Mouse (Mus musculus): Measurements from ENCODE around the gene Mad1l1. TPM values are rescaled to one million over a fixed set of nuclear protein-coding genes. Genes with fewer than 3 reads are reported as not detected.
A peak's percentile ranks its signal among the peaks of the same experiment; 100 is the strongest.
"Not testable (repeated sequence)": the region's sequence is repeated elsewhere in the genome, so short reads cannot be mapped to it uniquely, and the experiment has no call there.

The Mad1l1 gene
- polyA plus RNA-seq (2015; fragmentation: Nextera tagmentation; extraction: Ambion mirVana) = 24.8 and 25.9 TPM in 2 replicates

DNA sequence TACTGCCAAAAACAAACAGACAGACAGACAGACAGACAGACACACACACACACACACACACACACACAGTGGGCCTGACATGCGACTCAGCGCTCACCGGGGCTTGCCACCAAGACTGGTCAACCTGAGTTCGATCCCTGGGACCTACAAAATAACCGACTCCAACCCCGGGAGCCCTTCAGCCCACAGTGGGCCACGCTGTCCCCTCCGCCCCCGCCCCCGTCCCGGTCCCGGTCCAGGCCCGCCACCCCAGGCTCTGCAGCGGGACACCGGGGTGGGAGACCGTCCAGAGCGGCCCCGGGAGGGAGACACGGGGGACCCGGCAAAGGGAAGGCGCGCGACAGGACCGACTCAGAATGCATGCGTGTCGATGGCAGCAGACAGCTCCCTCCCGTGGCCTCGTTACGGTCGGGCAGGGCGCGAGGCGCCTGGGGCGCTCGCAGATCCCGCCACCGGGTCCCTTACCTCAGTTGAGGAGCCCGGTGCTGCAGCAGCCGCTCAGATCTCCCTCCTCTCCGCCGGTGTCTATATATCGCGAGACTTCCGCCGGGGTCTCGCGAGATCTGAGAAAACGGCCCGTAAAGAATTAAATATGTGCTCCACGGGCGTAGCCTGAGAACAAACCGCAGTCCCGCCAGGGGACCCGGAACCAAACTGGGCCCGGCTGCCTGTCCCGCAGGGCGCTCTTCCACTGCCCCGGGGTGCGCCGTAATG is at the start of gene Mad1l1, which contains the start of gene Nudt1:
Gene Mad1l1, minus strand, starts transcription at position 511 of the 714 bp plus-strand sequence.
Gene Nudt1, plus strand, starts transcription at position 615 of the 714 bp plus-strand sequence.
- DNase-seq (peak; percentile 92), ATAC-seq (ENCODE audit: low read depth) (peak; percentile 91)
- Histone ChIP-seq H3K9ac (peak within 1 kb of the TSS; percentile 98), H3K27ac (peak within 1 kb of the TSS; percentile 87), H3K4me1 (replicated peaks) (peaks cover 66% of the 10 kb centered on the region), H3K27me3 (no peaks in the 10 kb centered on the region), H3K9me3 (replicated peaks) (no peaks in the 10 kb centered on the region), H3K4me3 (replicated peaks) (peak within 1 kb of the TSS; percentile 84), H3K4me2 (peak within 1 kb of the TSS; percentile 85), H3K36me3 (peaks cover 4% of the 10 kb centered on the region; the same call in 1 of the 2 replicates)
- under 1% methylated on average over 60 of the region's 60 CpGs for WGBS (ENCODE audit: insufficient replicate concordance)

DNA sequence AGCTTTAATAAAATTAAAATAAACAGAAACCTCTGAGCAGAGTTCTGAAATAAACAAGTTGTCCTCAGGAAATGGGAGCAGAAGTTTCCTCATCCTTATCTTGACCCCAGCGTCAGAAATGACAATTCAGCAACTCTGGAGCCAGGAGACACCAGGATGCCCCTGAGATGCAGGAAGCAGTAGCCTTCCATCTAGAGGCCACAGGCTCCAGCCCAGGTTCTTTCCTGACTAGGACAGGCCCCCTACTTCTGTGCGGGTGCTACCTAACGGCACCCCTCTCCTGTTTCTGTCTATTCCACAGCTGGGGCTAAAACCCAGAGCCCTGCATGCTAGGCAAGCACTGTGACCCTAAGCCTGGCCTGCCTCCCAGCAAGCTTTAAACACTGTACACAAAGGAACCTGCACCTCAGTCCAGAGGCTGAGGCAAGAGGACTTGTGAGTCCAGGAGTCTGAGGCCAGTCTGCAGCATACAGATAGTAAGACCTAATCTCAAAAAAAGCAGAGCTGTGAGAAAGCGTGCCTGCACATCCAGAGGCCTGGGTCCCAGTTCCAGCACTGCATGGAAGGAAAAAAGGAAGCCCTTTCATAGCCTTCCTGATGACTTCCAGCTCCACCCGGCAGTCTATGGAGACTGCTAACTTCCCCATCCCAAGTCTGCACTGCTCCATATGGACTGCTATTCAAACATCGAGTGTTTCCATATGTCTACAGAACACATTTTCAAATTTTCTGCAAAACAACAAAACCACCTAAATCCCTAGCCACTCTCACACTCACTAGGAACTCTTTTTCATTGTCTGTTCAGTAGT is 49.3 kb upstream of the Mad1l1 start:
- peak; percentile 48 for ATAC-seq (ENCODE audit: low read depth)

DNA sequence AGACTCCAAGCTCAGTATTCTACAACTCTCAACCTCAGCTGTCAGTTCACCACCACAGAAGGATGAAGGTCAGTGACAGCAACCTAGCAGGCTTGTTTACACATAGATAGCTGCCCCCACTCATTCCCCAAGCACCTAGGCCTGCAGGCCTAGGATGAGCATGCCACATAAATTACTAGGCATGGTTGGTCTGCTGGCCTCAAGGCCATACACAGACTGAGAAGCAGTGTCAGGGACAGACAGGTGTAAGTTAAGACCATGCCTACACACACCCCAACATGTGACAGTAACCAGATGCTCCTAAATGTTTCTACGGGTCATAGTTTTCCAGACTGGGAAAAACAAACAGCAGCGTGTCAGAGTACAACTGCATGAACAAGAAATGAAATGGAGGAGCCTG is 48.1 kb upstream of the Mad1l1 start:
- H3K27me3 ChIP-seq = no peaks in the 10 kb centered on the region
- peak; percentile 15; the same call in 1 of the 2 replicates for ATAC-seq (ENCODE audit: low read depth)
- no peaks in the 10 kb centered on the region; the same call in 1 of the 2 replicates for H3K36me3 ChIP-seq
- H3K4me3 ChIP-seq (replicated peaks) = no peak overlapping the region
- H3K9ac ChIP-seq = no peak overlapping the region
- WGBS (ENCODE audit: insufficient replicate concordance) = 64% methylated on average over 2 of the region's 2 CpGs
- H3K9me3 ChIP-seq (replicated peaks) = no peaks in the 10 kb centered on the region
- peak overlapping the region; percentile 64 for H3K27ac ChIP-seq
- no peak overlapping the region for H3K4me2 ChIP-seq
- DNase-seq = no peak
- peaks cover 48% of the 10 kb centered on the region for H3K4me1 ChIP-seq (replicated peaks)

More for the DNA sequence above, 49.3 kb upstream of the Mad1l1 start:
- Histone ChIP-seq H3K4me1 (replicated peaks) (peaks cover 51% of the 10 kb centered on the region), H3K4me2 (no peak overlapping the region), H3K9me3 (replicated peaks) (no peaks in the 10 kb centered on the region), H3K4me3 (replicated peaks) (no peak overlapping the region), H3K36me3 (no peaks in the 10 kb centered on the region; the same call in 1 of the 2 replicates), H3K9ac (no peak overlapping the region), H3K27me3 (no peaks in the 10 kb centered on the region), H3K27ac (peak overlapping the region; percentile 5)
- 36% methylated on average over 6 of the region's 6 CpGs for WGBS (ENCODE audit: insufficient replicate concordance)
- no peak for DNase-seq

DNA sequence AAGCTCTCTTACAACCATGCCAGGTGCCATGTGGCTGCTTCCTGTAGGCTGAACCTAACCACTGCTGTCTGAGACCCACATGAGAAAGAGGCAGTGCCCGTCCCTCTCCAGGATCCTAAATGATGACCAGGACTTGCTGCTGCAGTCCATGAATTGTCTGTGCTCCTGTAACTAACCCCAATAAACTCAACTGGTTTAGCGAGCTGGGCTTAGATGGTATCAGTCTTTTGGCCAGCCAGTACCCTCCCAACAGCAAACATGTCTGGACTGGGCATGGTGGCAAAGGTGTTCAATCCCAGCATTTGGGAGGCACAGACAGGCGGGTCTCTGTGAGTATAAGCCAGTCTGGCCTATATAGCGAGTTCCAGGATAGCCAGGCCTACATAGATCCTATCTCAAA is 47.6 kb upstream of the Mad1l1 start:
- WGBS (ENCODE audit: insufficient replicate concordance) = 67% methylated on average over 4 of the region's 4 CpGs
- H3K9ac ChIP-seq = no peak overlapping the region
- ATAC-seq (ENCODE audit: low read depth) = 0 out of 2 replicates have a peak, but pooled peaks have one; percentile 14
- H3K4me2 ChIP-seq = no peak overlapping the region
- no peaks in the 10 kb centered on the region; the same call in 1 of the 2 replicates for H3K36me3 ChIP-seq
- H3K4me3 ChIP-seq (replicated peaks) = no peak overlapping the region
- peak overlapping the region; percentile 64 for H3K27ac ChIP-seq
- no peaks in the 10 kb centered on the region for H3K27me3 ChIP-seq
- no peak for DNase-seq
- no peaks in the 10 kb centered on the region for H3K9me3 ChIP-seq (replicated peaks)
- H3K4me1 ChIP-seq (replicated peaks) = peaks cover 48% of the 10 kb centered on the region

DNA sequence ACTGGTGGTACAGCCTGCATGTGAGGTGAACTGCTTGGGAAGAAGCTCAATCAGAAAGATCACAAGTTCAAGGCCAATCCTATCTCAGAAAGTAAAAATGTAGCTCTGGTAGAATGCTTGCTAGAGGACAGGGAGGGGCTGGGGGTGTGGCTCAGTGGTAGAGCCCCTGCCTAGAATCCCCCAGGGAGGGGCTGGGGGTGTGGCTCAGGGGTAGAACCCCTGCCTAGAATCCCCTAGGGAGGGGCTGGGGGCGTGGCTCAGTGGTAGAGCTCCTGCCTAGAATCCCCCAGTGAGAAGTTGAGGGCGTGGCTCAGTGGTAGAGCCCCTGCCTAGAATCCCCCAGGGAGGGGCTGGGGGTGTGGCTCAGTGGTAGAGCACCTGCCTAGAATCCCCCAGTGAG is 46.8 kb upstream of the Mad1l1 start:
- not testable (repeated sequence) for H3K27ac ChIP-seq; ATAC-seq (ENCODE audit: low read depth); H3K27me3 ChIP-seq; H3K9ac ChIP-seq; H3K9me3 ChIP-seq (replicated peaks); DNase-seq; H3K4me3 ChIP-seq (replicated peaks); H3K36me3 ChIP-seq; H3K4me2 ChIP-seq
- peaks cover 42% of the 10 kb centered on the region for H3K4me1 ChIP-seq (replicated peaks)
- WGBS (ENCODE audit: insufficient replicate concordance) = 62% methylated on average over 2 of the region's 2 CpGs

DNA sequence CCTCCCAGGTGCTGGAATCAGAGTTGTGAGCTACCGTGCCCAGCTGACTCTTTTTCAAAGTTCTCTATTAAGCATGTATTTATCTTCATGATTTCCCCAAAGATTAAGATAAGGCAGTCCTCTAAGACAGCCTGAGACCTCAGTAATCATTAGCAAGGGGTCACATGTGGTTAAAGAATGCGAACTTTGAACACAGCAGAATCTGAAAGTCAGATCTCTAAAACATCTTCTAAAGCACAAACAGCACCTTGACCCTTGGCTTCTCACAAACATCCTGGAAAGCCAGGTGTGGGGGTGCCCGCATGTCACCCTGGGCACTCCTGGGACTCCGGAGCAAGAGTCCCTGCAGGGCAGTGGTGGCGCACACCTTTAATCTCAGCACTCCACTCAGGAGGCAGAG is 43.1 kb upstream of the Mad1l1 start:
- no peak overlapping the region for H3K27ac ChIP-seq

DNA sequence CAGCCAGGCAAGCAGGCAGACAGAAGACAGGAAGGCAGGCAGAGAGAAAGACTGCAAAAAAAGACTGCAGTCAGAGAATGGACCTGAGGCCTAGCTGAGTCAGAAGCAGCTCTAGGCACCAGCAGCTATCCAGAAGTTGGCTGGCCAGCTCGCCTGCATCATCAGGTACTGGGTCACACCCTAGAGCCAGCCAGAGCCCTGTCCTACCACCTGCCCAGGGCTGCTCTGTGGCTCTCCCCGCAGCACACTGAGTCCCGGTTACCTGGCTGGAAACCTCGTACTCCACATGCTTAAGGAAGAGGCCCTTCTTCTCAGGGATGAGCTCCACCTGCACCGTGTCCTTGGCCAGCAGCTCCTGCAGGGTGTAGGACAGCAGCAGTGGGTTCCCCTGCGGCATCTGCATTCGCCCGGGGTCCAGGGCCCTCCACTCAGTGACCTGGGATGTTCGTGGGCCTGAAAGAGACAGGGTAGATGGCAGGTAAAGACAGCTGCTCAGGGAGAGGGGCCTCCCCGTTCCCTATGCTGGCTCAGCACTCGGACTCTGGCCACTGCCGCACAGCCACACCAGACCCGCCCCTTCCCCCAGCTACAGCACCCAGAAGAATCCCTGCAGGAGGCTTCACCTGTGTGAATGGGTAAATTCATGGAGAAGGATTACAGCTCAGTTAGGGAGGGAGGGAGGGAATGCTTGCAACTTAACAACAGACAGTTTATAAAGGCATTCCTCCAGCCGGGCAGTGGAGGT is 38.8 kb upstream of the Mad1l1 start:
- Histone ChIP-seq H3K9me3 (replicated peaks) (no peaks in the 10 kb centered on the region; the same call in 1 of the 2 replicates), H3K9ac (no peak overlapping the region), H3K27me3 (no peaks in the 10 kb centered on the region), H3K4me1 (replicated peaks) (no peaks in the 10 kb centered on the region), H3K4me2 (no peak overlapping the region), H3K27ac (no peak overlapping the region), H3K4me3 (replicated peaks) (no peak overlapping the region), H3K36me3 (peaks cover 43% of the 10 kb centered on the region)
- ATAC-seq (ENCODE audit: low read depth) = no peak
- 75% methylated on average over 14 of the region's 14 CpGs for WGBS (ENCODE audit: insufficient replicate concordance)
- no peak for DNase-seq

More for the DNA sequence above, 43.1 kb upstream of the Mad1l1 start:
- 76% methylated on average over 5 of the region's 5 CpGs for WGBS (ENCODE audit: insufficient replicate concordance)
- peaks cover 9% of the 10 kb centered on the region for H3K36me3 ChIP-seq
- H3K9ac ChIP-seq = no peak overlapping the region
- no peak overlapping the region for H3K4me3 ChIP-seq (replicated peaks)
- H3K9me3 ChIP-seq (replicated peaks) = no peaks in the 10 kb centered on the region; the same call in 1 of the 2 replicates
- peaks cover 17% of the 10 kb centered on the region for H3K4me1 ChIP-seq (replicated peaks)
- DNase-seq (no peak), ATAC-seq (ENCODE audit: low read depth) (no peak)
- no peaks in the 10 kb centered on the region for H3K27me3 ChIP-seq
- H3K4me2 ChIP-seq = no peak overlapping the region

DNA sequence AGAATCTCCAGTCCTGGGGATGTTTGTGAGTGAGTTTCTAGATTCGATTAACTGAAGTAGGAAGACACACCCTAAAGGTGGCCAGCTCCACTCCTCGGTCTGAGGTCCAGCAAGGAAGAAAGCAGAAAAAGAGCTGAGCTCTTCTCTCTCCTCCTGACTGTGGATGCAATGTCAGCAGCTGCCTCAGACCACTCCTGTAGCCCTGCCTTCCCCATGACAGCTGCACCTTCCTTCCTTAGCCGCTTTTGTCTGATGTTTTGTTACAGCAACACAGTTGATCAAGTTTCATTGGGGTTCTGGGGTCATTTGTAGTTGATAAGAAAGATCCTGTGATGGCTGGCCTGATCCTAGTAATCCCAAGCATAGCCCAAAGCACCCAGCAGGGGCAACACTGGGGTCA is 36.1 kb upstream of the Mad1l1 start:
- 74% methylated on average over 3 of the region's 3 CpGs for WGBS (ENCODE audit: insufficient replicate concordance)
- Histone ChIP-seq H3K4me3 (replicated peaks) (no peak overlapping the region), H3K36me3 (peaks cover 66% of the 10 kb centered on the region), H3K9me3 (replicated peaks) (no peaks in the 10 kb centered on the region), H3K4me1 (replicated peaks) (no peaks in the 10 kb centered on the region), H3K4me2 (no peak overlapping the region), H3K9ac (no peak overlapping the region), H3K27ac (no peak overlapping the region), H3K27me3 (no peaks in the 10 kb centered on the region)
- no peak for ATAC-seq (ENCODE audit: low read depth)
- DNase-seq = no peak

DNA sequence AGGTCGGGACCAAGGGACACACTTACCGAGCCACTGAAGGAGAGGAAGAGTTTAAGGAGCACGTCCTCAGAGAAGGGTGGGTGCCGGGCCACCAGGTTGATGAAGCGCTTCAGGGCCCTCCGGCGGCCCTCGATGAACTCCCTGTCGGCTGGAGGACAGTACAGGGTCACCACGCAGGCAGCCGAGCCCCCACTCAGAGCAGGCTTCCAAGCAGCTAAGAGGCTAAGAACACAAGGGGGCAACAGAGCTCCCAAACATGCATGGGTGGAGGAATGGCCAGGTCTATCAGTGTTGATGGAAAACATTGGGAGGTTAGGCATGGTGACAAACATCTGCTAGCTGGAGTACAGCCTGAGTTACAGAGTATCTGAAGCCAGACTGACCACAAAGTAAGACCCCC is 34.6 kb upstream of the Mad1l1 start:
- no peaks in the 10 kb centered on the region for H3K4me1 ChIP-seq (replicated peaks)
- 73% methylated on average over 11 of the region's 11 CpGs for WGBS (ENCODE audit: insufficient replicate concordance)
- no peak overlapping the region for H3K4me2 ChIP-seq
- H3K36me3 ChIP-seq = peaks cover 82% of the 10 kb centered on the region
- no peak overlapping the region for H3K9ac ChIP-seq
- DNase-seq (no peak), ATAC-seq (ENCODE audit: low read depth) (no peak)
- no peak overlapping the region for H3K27ac ChIP-seq
- H3K27me3 ChIP-seq = no peaks in the 10 kb centered on the region
- H3K4me3 ChIP-seq (replicated peaks) = no peak overlapping the region
- no peaks in the 10 kb centered on the region for H3K9me3 ChIP-seq (replicated peaks)

DNA sequence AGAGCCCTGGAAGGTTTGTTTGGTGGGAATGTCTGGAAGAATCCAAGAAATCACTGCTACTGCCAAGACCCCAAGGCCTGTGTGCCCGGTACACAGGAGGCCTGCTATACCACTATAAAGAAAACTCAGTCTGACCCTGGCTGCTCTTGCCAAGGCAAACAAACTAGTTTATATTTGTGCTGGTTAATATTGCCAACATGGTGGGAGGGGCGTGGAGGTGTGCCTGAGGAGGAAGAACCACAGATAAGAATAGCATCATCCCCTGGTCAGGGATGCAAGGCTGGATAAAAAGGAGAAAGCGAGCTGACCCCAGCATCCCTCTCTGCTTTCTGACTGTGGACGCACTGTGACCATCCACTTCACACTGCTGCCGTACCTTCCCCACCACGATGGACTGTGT is 31.0 kb upstream of the Mad1l1 start:
- 87% methylated on average over 6 of the region's 6 CpGs for WGBS (ENCODE audit: insufficient replicate concordance)
- no peak for ATAC-seq (ENCODE audit: low read depth)
- H3K4me1 ChIP-seq (replicated peaks) = peaks cover 3% of the 10 kb centered on the region; the same call in 1 of the 2 replicates
- DNase-seq = no peak
- no peaks in the 10 kb centered on the region for H3K27me3 ChIP-seq
- no peak overlapping the region for H3K27ac ChIP-seq
- H3K36me3 ChIP-seq = peaks cover 74% of the 10 kb centered on the region
- H3K9me3 ChIP-seq (replicated peaks) = no peaks in the 10 kb centered on the region
- H3K4me3 ChIP-seq (replicated peaks) = no peak overlapping the region
- no peak overlapping the region for H3K4me2 ChIP-seq
- no peak overlapping the region for H3K9ac ChIP-seq
